Mouse (Mus musculus) stomach, embryonic 15.5 days (tissue): ENCODE results near the gene Tmem88. TPM values are rescaled to one million over a fixed set of nuclear protein-coding genes. Genes with fewer than 3 reads are reported as not detected.

Experiments used
- ATAC-seq: fragments of 200-750 bp; cut with Nextera tagmentation; 2 replicates; pipeline ENCODE4 v1.8.0; 2017; ENCODE audit warnings: low read depth, moderate number of reproducible peaks, moderate TSS enrichment; ENCODE audit not compliant: insufficient read depth, low FRiP score
- H3K27ac ChIP-seq: fragments of 300-500 bp; sonication (generic); 2 replicates; pipeline ENCODE4 v1.5.1; 2015; ENCODE audit warnings: mild to moderate bottlenecking, inconsistent platforms
- H3K27me3 ChIP-seq: fragments of 300-500 bp; sonication (generic); replicated peaks from 2 replicates; pipeline ENCODE4 v1.6.1; 2015; ENCODE audit warnings: inconsistent platforms
- H3K36me3 ChIP-seq: fragments of 300-500 bp; sonication (generic); 2 replicates; pipeline ENCODE4 v1.6.1; 2015; ENCODE audit warnings: inconsistent platforms
- H3K4me1 ChIP-seq: fragments of 300-500 bp; sonication (generic); 2 replicates; pipeline ENCODE4 v1.6.1; 2015; ENCODE audit warnings: inconsistent platforms
- H3K4me2 ChIP-seq: fragments of 300-500 bp; sonication (generic); 2 replicates; pipeline ENCODE4 v1.6.1; 2015; ENCODE audit warnings: mild to moderate bottlenecking, inconsistent platforms
- H3K4me3 ChIP-seq: fragments of 300-500 bp; sonication (generic); replicated peaks from 2 replicates; pipeline ENCODE4 v1.5.1; 2015; ENCODE audit warnings: inconsistent platforms
- H3K9ac ChIP-seq: fragments of 300-500 bp; sonication (generic); 2 replicates; pipeline ENCODE4 v1.6.1; 2015; ENCODE audit warnings: inconsistent platforms
- H3K9me3 ChIP-seq: fragments of 300-500 bp; sonication (generic); 2 replicates; pipeline ENCODE4 v1.6.1; 2016; ENCODE audit warnings: inconsistent platforms
- WGBS: fragments of 180-500 bp; shearing (Covaris S2); methylation state at CpG from one replicate; pipeline ENCODE4 v1.1.7; 2015; 5-methylcytosine and 5-hydroxymethylcytosine counted together
- polyA plus RNA-seq: library from polyadenylated mRNA; unstranded; fragments of >200 nt; fragmentation: Nextera tagmentation; extraction: Ambion mirVana; gene quantifications from 2 replicates; pipeline ENCODE4 v1.2.1, GENCODE M21; 2015

Tmem88 gene
- polyA plus RNA-seq, 1 experiment from 2014 or later = 29.4 TPM

GRCm38 (mm10) chr11:69415668-69416451 is 17.8 kb upstream of the Tmem88 start:
- Histone ChIP-seq H3K9me3 (no peaks in the 10 kb centered on the region), H3K36me3 (no peaks in the 10 kb centered on the region), H3K27ac (peak overlapping the region; percentile 99), H3K4me2 (peak overlapping the region; percentile 96), H3K27me3 (0 out of 2 replicates have a peak, but pooled peaks cover 2% of the 10 kb centered on the region), H3K9ac (peak overlapping the region; percentile 62), H3K4me3 (peak overlapping the region; percentile 68), H3K4me1 (peaks cover 67% of the 10 kb centered on the region)
- under 1% methylated on average over 17 of the region's 25 CpGs for WGBS
- no peak for ATAC-seq

GRCm38 (mm10) chr11:69415327-69415667 is 17.3 kb upstream of the Tmem88 start:
- peak overlapping the region; percentile 93 for H3K4me2 ChIP-seq
- H3K4me1 ChIP-seq = peaks cover 61% of the 10 kb centered on the region
- ATAC-seq = peak; percentile 6; the same call in 1 of the 2 replicates
- peak overlapping the region; percentile 98 for H3K27ac ChIP-seq
- no peaks in the 10 kb centered on the region for H3K9me3 ChIP-seq
- H3K36me3 ChIP-seq = no peaks in the 10 kb centered on the region
- peak overlapping the region; percentile 68 for H3K4me3 ChIP-seq
- H3K9ac ChIP-seq = peak overlapping the region; percentile 62
- H3K27me3 ChIP-seq = no peaks in the 10 kb centered on the region
- WGBS = 0% methylated on average over 3 of the region's 3 CpGs

DNA sequence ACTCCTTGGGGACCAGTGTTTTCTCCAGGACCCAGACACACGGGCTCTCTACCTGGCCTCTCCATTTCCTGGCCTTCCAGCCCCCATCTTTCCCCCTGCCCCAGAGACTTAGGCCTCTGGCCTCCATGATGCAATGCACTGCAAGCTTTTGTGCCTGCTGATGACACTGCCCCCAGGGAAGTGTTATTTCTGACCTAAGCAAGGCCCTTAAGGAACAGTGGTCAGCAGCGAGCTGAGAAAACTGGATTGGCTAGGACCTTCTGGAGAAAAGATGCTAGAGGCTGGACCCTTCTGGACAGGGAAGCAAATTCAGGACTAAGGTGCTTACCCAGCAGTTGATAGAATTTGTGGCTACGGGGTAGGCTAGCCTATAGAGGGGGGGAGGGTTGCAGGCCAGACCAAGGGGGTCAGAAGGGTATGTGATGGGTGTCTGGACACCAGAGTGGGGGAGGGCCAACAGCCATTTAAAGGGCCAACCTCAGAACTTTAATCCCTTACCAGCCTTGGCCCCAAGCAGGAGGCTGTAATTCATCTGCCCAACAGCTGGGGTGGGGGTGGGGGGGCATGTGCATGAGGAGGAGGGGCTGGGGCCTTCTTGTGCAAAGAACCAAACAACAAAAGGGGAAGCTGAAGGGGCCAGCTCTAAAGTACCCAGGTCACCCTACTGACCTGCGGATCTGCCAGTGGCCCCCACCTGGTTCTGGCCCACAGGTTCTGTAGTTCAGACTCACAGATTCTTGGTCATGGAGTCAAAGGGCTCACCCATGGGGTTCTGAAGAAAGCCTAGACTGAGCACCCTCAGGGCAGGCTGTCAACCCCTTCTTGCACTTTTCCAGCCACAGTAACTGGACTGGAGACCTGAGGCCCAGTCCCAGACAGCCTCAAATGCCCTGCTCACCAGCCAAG is 16.6 kb upstream of the Tmem88 start:
- WGBS = 20% methylated on average over 4 of the region's 4 CpGs
- peaks cover 55% of the 10 kb centered on the region for H3K4me1 ChIP-seq
- no peak for ATAC-seq

GRCm38 (mm10) chr11:69413221-69414181 is 15.5 kb upstream of the Tmem88 start, which contains the start of gene Kdm6b:
Gene Kdm6b, minus strand, starts transcription at chr11:69413675.
- peak within 1 kb of the TSS; percentile 68 for H3K4me3 ChIP-seq
- no peak for ATAC-seq
- no peaks in the 10 kb centered on the region for H3K9me3 ChIP-seq
- H3K36me3 ChIP-seq = no peaks in the 10 kb centered on the region
- H3K4me1 ChIP-seq = peaks cover 49% of the 10 kb centered on the region
- H3K9ac ChIP-seq = no peak within 1 kb of the TSS
- 31% methylated on average over 12 of the region's 12 CpGs for WGBS
- no peaks in the 10 kb centered on the region for H3K27me3 ChIP-seq
- peak within 1 kb of the TSS; percentile 98 for H3K27ac ChIP-seq
- H3K4me2 ChIP-seq = peak within 1 kb of the TSS; percentile 93

More for the DNA sequence above, 16.6 kb upstream of the Tmem88 start:
- no peaks in the 10 kb centered on the region for H3K9me3 ChIP-seq
- H3K36me3 ChIP-seq = no peaks in the 10 kb centered on the region
- peak overlapping the region; percentile 98 for H3K27ac ChIP-seq
- H3K4me2 ChIP-seq = peak overlapping the region; percentile 93
- peak overlapping the region; percentile 62; the same call in 1 of the 2 replicates for H3K9ac ChIP-seq
- H3K4me3 ChIP-seq = peak overlapping the region; percentile 68
- H3K27me3 ChIP-seq = no peaks in the 10 kb centered on the region

DNA sequence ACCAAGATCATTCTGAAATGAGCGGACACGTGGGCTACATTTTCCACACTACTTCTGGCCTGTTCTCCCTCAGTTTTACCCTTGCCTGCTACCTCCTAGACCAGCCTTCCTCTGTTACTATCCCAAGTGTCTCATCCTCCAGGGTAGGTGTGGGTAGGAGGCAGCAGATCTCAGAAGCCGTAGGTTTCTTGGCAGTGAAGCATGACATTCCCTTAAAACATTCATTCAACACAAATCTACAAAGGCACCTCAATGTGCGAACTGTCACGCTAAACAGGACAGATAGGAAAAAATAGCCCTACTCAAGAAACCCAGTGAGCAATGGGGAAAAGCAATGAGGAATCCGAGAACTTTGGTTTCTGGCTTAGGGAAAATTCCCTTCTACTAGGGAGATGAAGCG is 14.5 kb upstream of the Tmem88 start:
- Histone ChIP-seq H3K36me3 (peaks cover 5% of the 10 kb centered on the region; the same call in 1 of the 2 replicates), H3K27me3 (no peaks in the 10 kb centered on the region), H3K4me1 (peaks cover 52% of the 10 kb centered on the region), H3K9me3 (no peaks in the 10 kb centered on the region), H3K4me2 (peak overlapping the region; percentile 93), H3K9ac (no peak overlapping the region), H3K4me3 (peak overlapping the region; percentile 68), H3K27ac (peak overlapping the region; percentile 98)
- ATAC-seq = no peak
- WGBS = 51% methylated on average over 7 of the region's 7 CpGs

DNA sequence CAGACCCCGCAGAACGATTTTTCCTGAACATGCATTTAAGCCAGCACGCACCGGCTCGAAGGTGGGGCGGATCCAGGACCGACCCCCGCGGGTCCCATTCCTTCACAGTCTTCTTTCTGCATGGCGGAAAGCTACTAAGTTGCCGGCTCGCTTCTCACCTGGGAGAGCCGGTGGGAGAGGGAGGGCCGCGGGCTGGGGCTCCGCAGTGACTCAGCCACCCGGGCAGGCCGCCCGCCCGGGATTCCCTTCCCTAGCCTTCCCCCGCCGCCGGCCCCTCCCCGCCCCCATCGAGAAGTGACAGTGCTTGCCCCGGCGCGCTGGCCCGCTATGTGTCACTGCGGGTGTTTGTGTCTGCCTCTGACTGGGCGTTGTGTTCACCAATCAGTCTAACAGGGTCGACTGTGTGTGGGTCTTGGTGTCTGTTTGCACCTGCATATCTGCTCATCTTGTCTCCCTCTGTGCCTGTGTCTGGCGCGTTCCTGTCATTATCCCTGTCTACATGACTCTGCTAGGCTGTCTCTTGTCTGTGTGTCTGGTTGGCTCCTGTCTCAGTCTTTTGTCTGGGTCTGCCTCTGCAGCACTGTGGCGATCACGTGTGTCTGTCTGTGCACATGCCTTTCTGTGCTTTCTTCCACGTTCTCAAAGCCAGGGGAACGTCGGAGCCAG is 13.6 kb upstream of the Tmem88 start:
- Histone ChIP-seq H3K36me3 (peaks cover 13% of the 10 kb centered on the region), H3K4me2 (peak overlapping the region; percentile 93), H3K27ac (peak overlapping the region; percentile 98), H3K9ac (peak overlapping the region; percentile 82), H3K9me3 (no peaks in the 10 kb centered on the region), H3K4me1 (peaks cover 45% of the 10 kb centered on the region), H3K27me3 (no peaks in the 10 kb centered on the region), H3K4me3 (peak overlapping the region; percentile 68)
- 1% methylated on average over 39 of the region's 39 CpGs for WGBS
- no peak for ATAC-seq

DNA sequence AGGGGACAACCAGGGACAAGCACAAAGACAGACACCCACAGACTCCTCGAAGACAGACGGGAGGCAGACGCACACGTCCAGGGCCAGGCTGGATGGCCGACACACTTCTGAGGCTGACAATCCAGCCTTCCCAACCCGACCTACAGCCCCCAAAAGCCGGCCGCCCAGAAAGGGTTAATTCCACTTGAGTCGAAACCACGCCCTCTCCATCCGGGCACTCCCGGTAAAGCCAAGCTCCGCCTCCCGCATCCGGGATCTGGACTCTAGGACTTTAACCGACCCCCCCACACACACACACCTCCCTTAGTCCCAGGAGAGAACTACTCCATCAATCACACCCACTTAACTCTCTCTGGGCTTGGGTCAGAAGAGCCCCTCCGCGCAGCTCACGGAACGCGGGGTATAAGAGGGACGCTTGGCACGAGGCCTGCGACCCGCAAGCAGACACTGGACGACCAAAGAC is 13.1 kb upstream of the Tmem88 start:
- H3K27ac ChIP-seq = peak overlapping the region; percentile 98
- peaks cover 18% of the 10 kb centered on the region for H3K36me3 ChIP-seq
- peak overlapping the region; percentile 82 for H3K9ac ChIP-seq
- peak overlapping the region; percentile 68 for H3K4me3 ChIP-seq
- under 1% methylated on average over 26 of the region's 26 CpGs for WGBS
- peak overlapping the region; percentile 93 for H3K4me2 ChIP-seq
- no peaks in the 10 kb centered on the region for H3K27me3 ChIP-seq
- H3K9me3 ChIP-seq = no peaks in the 10 kb centered on the region
- peak; percentile 51 for ATAC-seq
- peaks cover 44% of the 10 kb centered on the region for H3K4me1 ChIP-seq

DNA sequence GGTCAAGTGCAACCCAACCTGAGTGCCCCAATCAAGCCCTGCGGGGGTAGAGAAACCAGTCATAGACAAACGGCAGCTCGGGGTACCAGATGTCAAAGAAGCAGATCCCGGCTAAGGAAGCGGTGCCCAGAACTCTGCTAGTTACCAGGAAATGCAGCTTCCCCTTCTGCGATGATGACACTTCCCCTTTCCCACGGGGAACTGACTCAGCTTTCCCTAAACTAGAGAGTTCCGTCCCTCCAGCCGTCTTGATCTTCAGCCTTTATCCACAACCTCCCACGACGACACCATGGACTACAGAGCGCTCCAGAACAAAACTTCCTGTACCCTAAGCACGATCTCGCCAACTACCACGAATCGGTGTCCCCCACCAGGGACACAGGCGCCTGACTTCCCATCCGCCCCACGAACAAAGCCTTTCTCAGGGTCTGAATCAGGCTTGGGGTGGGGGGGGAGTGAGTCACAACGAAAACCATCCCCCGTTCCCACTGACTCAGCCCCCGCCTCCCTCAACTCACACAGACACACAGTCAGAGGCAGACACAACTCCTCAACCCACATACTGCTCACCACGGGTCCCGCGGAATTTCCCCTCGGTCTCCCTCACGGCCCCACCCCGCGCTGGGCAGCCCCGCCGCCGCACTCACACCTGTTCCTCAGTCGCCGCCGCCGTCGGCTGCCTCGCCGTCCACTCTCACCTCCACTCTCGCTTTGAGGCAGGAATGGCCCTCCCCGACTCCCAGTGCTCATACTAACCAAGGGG is 12.5 kb upstream of the Tmem88 start:
- Histone ChIP-seq H3K9ac (peak overlapping the region; percentile 82), H3K36me3 (peaks cover 24% of the 10 kb centered on the region), H3K4me3 (peak overlapping the region; percentile 68), H3K27me3 (no peaks in the 10 kb centered on the region), H3K4me2 (peak overlapping the region; percentile 93), H3K9me3 (no peaks in the 10 kb centered on the region), H3K27ac (peak overlapping the region; percentile 98), H3K4me1 (peaks cover 44% of the 10 kb centered on the region)
- ATAC-seq = 0 out of 2 replicates have a peak, but pooled peaks have one; percentile 1
- under 1% methylated on average over 41 of the region's 41 CpGs for whole genome bisulfite sequencing

- WGBS = under 1% methylated on average over 18 of the region's 18 CpGs
- peak overlapping the region; percentile 93 for H3K4me2 ChIP-seq
- peak overlapping the region; percentile 68 for H3K4me3 ChIP-seq
- peaks cover 28% of the 10 kb centered on the region for H3K36me3 ChIP-seq
- no peak for ATAC-seq
- peak overlapping the region; percentile 98 for H3K27ac ChIP-seq
- H3K9me3 ChIP-seq = no peaks in the 10 kb centered on the region
- H3K9ac ChIP-seq = peak overlapping the region; percentile 82
- H3K4me1 ChIP-seq = peaks cover 42% of the 10 kb centered on the region
- no peaks in the 10 kb centered on the region for H3K27me3 ChIP-seq
Observed at GRCm38 (mm10) chr11:69410045-69410309, 11.9 kb upstream of the Tmem88 start.

DNA sequence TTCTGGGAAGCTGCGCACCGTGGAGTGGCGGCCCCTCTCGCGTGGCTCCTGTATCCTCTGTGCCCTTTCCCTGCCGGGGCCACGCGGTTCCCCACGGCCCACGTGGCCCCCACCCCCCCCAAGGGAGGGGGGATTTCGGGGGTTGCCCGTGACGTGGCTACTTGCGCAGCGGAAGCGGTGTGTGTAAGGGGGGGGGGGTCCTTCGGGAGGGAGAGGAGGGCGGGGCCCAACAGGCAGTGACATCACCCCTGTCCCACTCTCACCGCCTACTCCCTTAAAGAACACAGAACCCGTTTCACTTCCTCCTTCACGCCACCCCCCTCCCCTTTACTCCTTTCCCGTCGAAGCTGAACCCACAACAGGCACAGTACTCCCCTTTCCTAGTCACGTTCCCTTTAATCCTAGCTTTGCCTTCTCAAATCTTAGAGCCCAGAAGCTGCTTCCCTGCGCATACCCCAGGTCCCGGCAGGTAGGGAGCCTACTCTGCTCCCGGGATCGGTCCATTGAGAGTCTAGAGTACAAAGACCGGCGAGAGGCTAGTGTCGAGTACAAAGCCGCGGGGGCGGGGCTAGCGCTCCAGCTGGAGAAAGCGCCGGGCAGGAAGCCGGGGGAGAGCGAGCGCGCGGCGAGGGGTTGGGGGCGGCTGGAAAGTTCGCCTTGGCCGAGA is 11.5 kb upstream of the Tmem88 start:
- peak overlapping the region; percentile 68 for H3K4me3 ChIP-seq
- H3K27ac ChIP-seq = peak overlapping the region; percentile 98
- H3K36me3 ChIP-seq = peaks cover 32% of the 10 kb centered on the region
- peaks cover 37% of the 10 kb centered on the region for H3K4me1 ChIP-seq
- ATAC-seq = peak; percentile 57
- WGBS = under 1% methylated on average over 44 of the region's 46 CpGs
- no peaks in the 10 kb centered on the region for H3K9me3 ChIP-seq
- H3K9ac ChIP-seq = peak overlapping the region; percentile 82
- H3K27me3 ChIP-seq = no peaks in the 10 kb centered on the region
- H3K4me2 ChIP-seq = peak overlapping the region; percentile 93
